Mouse (Mus musculus) limb, embryonic 15.5 days (tissue): ENCODE data around the gene Thumpd3. TPM values are rescaled to one million over a fixed set of nuclear protein-coding genes. Genes with fewer than 3 reads are reported as not detected.
A peak's percentile ranks its signal among the peaks of the same experiment; 100 is the strongest.

Experiments used
- ATAC-seq: fragments of 200-750 bp; cut with Nextera tagmentation; 2 replicates; pipeline ENCODE4 v1.8.0; 2017; ENCODE audit warnings: low read depth, moderate TSS enrichment; ENCODE audit not compliant: insufficient number of reproducible peaks, low FRiP score, low TSS enrichment
- H3K27ac ChIP-seq: fragments of 300-500 bp; sonication (generic); 2 replicates; pipeline ENCODE4 v1.5.1; 2015; ENCODE audit warnings: moderate library complexity, mild to moderate bottlenecking, inconsistent platforms
- H3K27me3 ChIP-seq: fragments of 300-500 bp; sonication (generic); 2 replicates; pipeline ENCODE4 v1.6.1; 2015; ENCODE audit warnings: inconsistent platforms
- H3K36me3 ChIP-seq: fragments of 300-500 bp; sonication (generic); 2 replicates; pipeline ENCODE4 v1.6.1; 2015; ENCODE audit warnings: inconsistent platforms
- H3K4me1 ChIP-seq: fragments of 300-500 bp; sonication (generic); 2 replicates; pipeline ENCODE4 v1.6.1; 2015; ENCODE audit warnings: inconsistent platforms
- H3K4me2 ChIP-seq: fragments of 300-500 bp; sonication (generic); 2 replicates; pipeline ENCODE4 v1.6.1; 2015; ENCODE audit warnings: mild to moderate bottlenecking, inconsistent platforms
- H3K4me3 ChIP-seq: fragments of 300-500 bp; sonication (generic); 2 replicates; pipeline ENCODE4 v1.5.1; 2015; ENCODE audit warnings: mild to moderate bottlenecking, inconsistent platforms
- H3K9ac ChIP-seq: fragments of 300-500 bp; sonication (generic); 2 replicates; pipeline ENCODE4 v1.6.1; 2015; ENCODE audit warnings: inconsistent platforms
- H3K9me3 ChIP-seq: fragments of 300-500 bp; sonication (generic); 2 replicates; pipeline ENCODE4 v1.6.1; 2016; ENCODE audit warnings: inconsistent platforms
- WGBS: fragments of 180-500 bp; shearing (Covaris S2); methylation state at CpG from one replicate; pipeline ENCODE4 v1.1.7; 2015; 5-methylcytosine and 5-hydroxymethylcytosine counted together
- polyA plus RNA-seq: library from polyadenylated mRNA; unstranded; fragments of >200 nt; fragmentation: Nextera tagmentation; extraction: Ambion mirVana; gene quantifications from 2 replicates; pipeline ENCODE4 v1.2.1, GENCODE M21; 2015

Gene Thumpd3
- polyA plus RNA-seq, 1 experiment from 2014 or later: 45.1 TPM

GRCm38 (mm10) chr6:113040319-113040718, 5.7 kb upstream of the Thumpd3 start:
- Histone ChIP-seq H3K9ac (no peak overlapping the region), H3K27ac (no peak overlapping the region), H3K9me3 (no peaks in the 10 kb centered on the region), H3K4me1 (peaks cover 11% of the 10 kb centered on the region), H3K4me3 (no peak overlapping the region), H3K36me3 (no peaks in the 10 kb centered on the region), H3K27me3 (no peaks in the 10 kb centered on the region), H3K4me2 (no peak overlapping the region)
- ATAC-seq: no peak
- 84% methylated on average over 2 of the region's 2 CpGs for WGBS

GRCm38 (mm10) chr6:113041215-113041990, 4.6 kb upstream of the Thumpd3 start:
- Histone ChIP-seq H3K27me3 (no peaks in the 10 kb centered on the region), H3K4me3 (no peak overlapping the region), H3K36me3 (no peaks in the 10 kb centered on the region), H3K9me3 (no peaks in the 10 kb centered on the region), H3K9ac (no peak overlapping the region), H3K4me1 (peaks cover 15% of the 10 kb centered on the region), H3K27ac (no peak overlapping the region), H3K4me2 (no peak overlapping the region)
- WGBS: 82% methylated on average over 11 of the region's 11 CpGs
- no peak for ATAC-seq

DNA sequence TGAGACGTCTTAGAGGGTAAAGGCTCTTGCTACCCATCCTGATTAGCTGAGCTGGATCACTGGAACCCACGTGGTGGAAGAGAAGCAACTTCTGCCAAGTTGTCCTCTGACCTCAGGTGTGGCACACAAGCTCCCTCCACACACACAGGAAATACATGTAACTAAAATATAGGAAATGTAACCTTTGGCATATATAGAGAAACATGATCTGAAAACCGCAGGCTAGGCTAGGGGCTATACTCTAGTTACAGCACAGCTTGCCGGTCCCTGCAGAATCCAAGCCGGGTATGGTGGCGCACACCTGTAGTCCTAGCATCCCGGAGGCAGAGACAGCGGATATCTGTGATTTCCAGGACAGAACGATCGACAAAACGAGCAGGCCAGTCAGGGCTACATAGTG, 450 bp upstream of the Thumpd3 start:
- under 1% methylated on average over 11 of the region's 11 CpGs for WGBS
- H3K36me3 ChIP-seq: peaks cover 14% of the 10 kb centered on the region; the same call in 1 of the 2 replicates
- ATAC-seq: no peak
- no peaks in the 10 kb centered on the region for H3K9me3 ChIP-seq
- H3K9ac ChIP-seq: peak overlapping the region; percentile 67
- H3K27ac ChIP-seq: peak overlapping the region; percentile 93
- no peaks in the 10 kb centered on the region for H3K27me3 ChIP-seq
- peak overlapping the region; percentile 69 for H3K4me3 ChIP-seq
- peak overlapping the region; percentile 85 for H3K4me2 ChIP-seq
- peaks cover 14% of the 10 kb centered on the region for H3K4me1 ChIP-seq

GRCm38 (mm10) chr6:113047016-113047746, 1.2 kb downstream of the Thumpd3 start:
- no peak for ATAC-seq
- WGBS: 62% methylated on average over 15 of the region's 15 CpGs
- peaks cover 14% of the 10 kb centered on the region for H3K4me1 ChIP-seq
- no peaks in the 10 kb centered on the region for H3K9me3 ChIP-seq
- H3K4me3 ChIP-seq: peak overlapping the region; percentile 69
- peak overlapping the region; percentile 67; the same call in 1 of the 2 replicates for H3K9ac ChIP-seq
- peak overlapping the region; percentile 93; the same call in 1 of the 2 replicates for H3K27ac ChIP-seq
- peaks cover 27% of the 10 kb centered on the region for H3K36me3 ChIP-seq
- no peaks in the 10 kb centered on the region for H3K27me3 ChIP-seq
- H3K4me2 ChIP-seq: peak overlapping the region; percentile 85

DNA sequence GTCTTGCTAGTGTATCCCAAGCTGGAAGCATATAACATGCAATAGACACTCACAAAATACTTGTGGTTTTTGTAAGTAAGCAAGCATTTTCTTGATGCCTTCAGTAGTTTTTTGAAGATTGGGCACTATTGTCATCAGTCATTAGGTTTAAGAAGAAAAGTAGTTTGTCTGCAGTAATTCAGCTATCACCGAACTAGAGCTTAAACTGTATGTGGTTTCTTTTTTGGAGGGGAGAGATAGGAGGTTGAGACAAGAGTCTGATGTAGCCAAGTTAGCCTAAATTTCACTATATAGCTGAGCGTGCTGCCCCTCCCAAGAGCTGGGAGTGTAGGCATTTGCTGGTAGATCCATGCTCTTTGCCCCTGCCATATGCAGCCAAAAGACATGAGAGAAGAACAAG, 2.3 kb downstream of the Thumpd3 start:
- WGBS: 98% methylated on average over 2 of the region's 2 CpGs
- peaks cover 38% of the 10 kb centered on the region for H3K36me3 ChIP-seq
- H3K4me2 ChIP-seq: no peak overlapping the region
- no peaks in the 10 kb centered on the region for H3K27me3 ChIP-seq
- ATAC-seq: no peak
- H3K9me3 ChIP-seq: no peaks in the 10 kb centered on the region
- H3K4me1 ChIP-seq: peaks cover 14% of the 10 kb centered on the region
- H3K9ac ChIP-seq: no peak overlapping the region
- no peak overlapping the region for H3K4me3 ChIP-seq
- no peak overlapping the region for H3K27ac ChIP-seq

- H3K4me2 ChIP-seq: no peak overlapping the region
- no peak overlapping the region for H3K27ac ChIP-seq
- no peak for ATAC-seq
- peaks cover 14% of the 10 kb centered on the region for H3K4me1 ChIP-seq
- H3K36me3 ChIP-seq: peaks cover 45% of the 10 kb centered on the region
- no peaks in the 10 kb centered on the region for H3K9me3 ChIP-seq
- no peak overlapping the region for H3K4me3 ChIP-seq
- no peak overlapping the region for H3K9ac ChIP-seq
- H3K27me3 ChIP-seq: no peaks in the 10 kb centered on the region
- 87% methylated on average over 3 of the region's 3 CpGs for WGBS
These were observed 3.1 kb downstream of the Thumpd3 start for GRCm38 (mm10) chr6:113049159-113049558.

- peaks cover 75% of the 10 kb centered on the region for H3K36me3 ChIP-seq
- no peaks in the 10 kb centered on the region for H3K9me3 ChIP-seq
- WGBS: 80% methylated on average over 3 of the region's 3 CpGs
- ATAC-seq: no peak
- no peak overlapping the region for H3K9ac ChIP-seq
- H3K27me3 ChIP-seq: no peaks in the 10 kb centered on the region
- H3K4me2 ChIP-seq: no peak overlapping the region
- no peaks in the 10 kb centered on the region for H3K4me1 ChIP-seq
- no peak overlapping the region for H3K4me3 ChIP-seq
- H3K27ac ChIP-seq: no peak overlapping the region
These were observed 6.9 kb downstream of the Thumpd3 start for GRCm38 (mm10) chr6:113052972-113053371.

DNA sequence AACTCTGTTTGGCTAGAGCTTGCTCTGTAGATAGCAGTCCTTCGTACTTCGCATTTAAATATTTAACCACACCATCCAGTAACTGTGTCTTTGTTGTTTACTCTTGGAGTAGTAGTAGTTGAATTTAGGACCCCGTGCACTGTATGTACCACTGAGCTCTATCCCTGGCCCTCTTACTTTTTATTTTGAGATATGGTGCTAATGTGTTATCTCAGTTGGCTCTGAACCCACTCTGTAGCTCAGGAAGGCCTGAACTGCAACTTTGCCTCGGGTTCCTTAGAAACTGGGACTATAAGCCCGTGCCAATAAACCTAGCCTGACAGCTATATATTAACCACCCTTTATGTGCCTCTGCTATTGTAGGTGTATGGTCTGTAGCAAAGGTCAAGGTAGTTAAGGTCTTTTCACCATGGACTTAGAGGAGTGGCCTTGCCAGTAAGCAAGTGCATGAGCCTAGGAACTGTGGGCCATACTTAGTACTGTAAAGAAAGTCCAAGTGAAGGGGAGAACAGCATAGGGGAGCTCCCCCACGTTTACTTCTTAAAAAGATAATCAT, 8.6 kb downstream of the Thumpd3 start:
- Histone ChIP-seq H3K9ac (no peak overlapping the region), H3K36me3 (peaks cover 77% of the 10 kb centered on the region), H3K4me3 (no peak overlapping the region), H3K4me1 (no peaks in the 10 kb centered on the region), H3K4me2 (no peak overlapping the region), H3K27me3 (no peaks in the 10 kb centered on the region), H3K27ac (no peak overlapping the region), H3K9me3 (no peaks in the 10 kb centered on the region)
- WGBS: 84% methylated on average over 6 of the region's 6 CpGs
- ATAC-seq: no peak

GRCm38 (mm10) chr6:113060892-113061563, 15.0 kb downstream of the Thumpd3 start:
- Histone ChIP-seq H3K4me3 (no peak overlapping the region), H3K4me2 (no peak overlapping the region), H3K9me3 (no peaks in the 10 kb centered on the region), H3K4me1 (no peaks in the 10 kb centered on the region), H3K36me3 (peaks cover 77% of the 10 kb centered on the region), H3K27me3 (no peaks in the 10 kb centered on the region), H3K9ac (no peak overlapping the region), H3K27ac (no peak overlapping the region)
- WGBS: 66% methylated on average over 1 of the region's 1 CpGs
- ATAC-seq: no peak

- Histone ChIP-seq H3K9me3 (no peaks in the 10 kb centered on the region), H3K36me3 (peaks cover 80% of the 10 kb centered on the region), H3K27ac (no peak overlapping the region), H3K27me3 (no peaks in the 10 kb centered on the region), H3K4me2 (no peak overlapping the region), H3K4me1 (no peaks in the 10 kb centered on the region), H3K9ac (no peak overlapping the region), H3K4me3 (no peak overlapping the region)
- 63% methylated on average over 3 of the region's 3 CpGs for WGBS
- no peak for ATAC-seq
These were observed 16.2 kb downstream of the Thumpd3 start for GRCm38 (mm10) chr6:113062253-113062652.

GRCm38 (mm10) chr6:113063363-113063762, 17.3 kb downstream of the Thumpd3 start:
- H3K27me3 ChIP-seq: no peaks in the 10 kb centered on the region
- no peak for ATAC-seq
- no peak overlapping the region for H3K27ac ChIP-seq
- H3K4me1 ChIP-seq: no peaks in the 10 kb centered on the region
- H3K9me3 ChIP-seq: no peaks in the 10 kb centered on the region
- WGBS: 82% methylated on average over 10 of the region's 10 CpGs
- H3K36me3 ChIP-seq: peaks cover 83% of the 10 kb centered on the region
- H3K9ac ChIP-seq: no peak overlapping the region
- H3K4me3 ChIP-seq: no peak overlapping the region
- H3K4me2 ChIP-seq: no peak overlapping the region
